Mouse (Mus musculus) stomach, embryonic 15.5 days (tissue): ENCODE results near the gene Lrit3. TPM values are rescaled to one million over a fixed set of nuclear protein-coding genes. Genes with fewer than 3 reads are reported as not detected.
A peak's percentile ranks its signal among the peaks of the same experiment; 100 is the strongest.

Experiments
- ATAC-seq: fragments of 200-750 bp; cut with Nextera tagmentation; 2 replicates; pipeline ENCODE4 v1.8.0; 2017; ENCODE audit warnings: low read depth, moderate number of reproducible peaks, moderate TSS enrichment; ENCODE audit not compliant: insufficient read depth, low FRiP score
- H3K27ac ChIP-seq: fragments of 300-500 bp; sonication (generic); 2 replicates; pipeline ENCODE4 v1.5.1; 2015; ENCODE audit warnings: mild to moderate bottlenecking, inconsistent platforms
- H3K27me3 ChIP-seq: fragments of 300-500 bp; sonication (generic); replicated peaks from 2 replicates; pipeline ENCODE4 v1.6.1; 2015; ENCODE audit warnings: inconsistent platforms
- H3K36me3 ChIP-seq: fragments of 300-500 bp; sonication (generic); 2 replicates; pipeline ENCODE4 v1.6.1; 2015; ENCODE audit warnings: inconsistent platforms
- H3K4me1 ChIP-seq: fragments of 300-500 bp; sonication (generic); 2 replicates; pipeline ENCODE4 v1.6.1; 2015; ENCODE audit warnings: inconsistent platforms
- H3K4me2 ChIP-seq: fragments of 300-500 bp; sonication (generic); 2 replicates; pipeline ENCODE4 v1.6.1; 2015; ENCODE audit warnings: mild to moderate bottlenecking, inconsistent platforms
- H3K4me3 ChIP-seq: fragments of 300-500 bp; sonication (generic); replicated peaks from 2 replicates; pipeline ENCODE4 v1.5.1; 2015; ENCODE audit warnings: inconsistent platforms
- H3K9ac ChIP-seq: fragments of 300-500 bp; sonication (generic); 2 replicates; pipeline ENCODE4 v1.6.1; 2015; ENCODE audit warnings: inconsistent platforms
- H3K9me3 ChIP-seq: fragments of 300-500 bp; sonication (generic); 2 replicates; pipeline ENCODE4 v1.6.1; 2016; ENCODE audit warnings: inconsistent platforms
- WGBS: fragments of 180-500 bp; shearing (Covaris S2); methylation state at CpG from one replicate; pipeline ENCODE4 v1.1.7; 2015; 5-methylcytosine and 5-hydroxymethylcytosine counted together
- polyA plus RNA-seq: library from polyadenylated mRNA; unstranded; fragments of >200 nt; fragmentation: Nextera tagmentation; extraction: Ambion mirVana; gene quantifications from 2 replicates; pipeline ENCODE4 v1.2.1, GENCODE M21; 2015

Gene Lrit3
- polyA plus RNA-seq, 1 experiment from 2014 or later, result not detected

DNA sequence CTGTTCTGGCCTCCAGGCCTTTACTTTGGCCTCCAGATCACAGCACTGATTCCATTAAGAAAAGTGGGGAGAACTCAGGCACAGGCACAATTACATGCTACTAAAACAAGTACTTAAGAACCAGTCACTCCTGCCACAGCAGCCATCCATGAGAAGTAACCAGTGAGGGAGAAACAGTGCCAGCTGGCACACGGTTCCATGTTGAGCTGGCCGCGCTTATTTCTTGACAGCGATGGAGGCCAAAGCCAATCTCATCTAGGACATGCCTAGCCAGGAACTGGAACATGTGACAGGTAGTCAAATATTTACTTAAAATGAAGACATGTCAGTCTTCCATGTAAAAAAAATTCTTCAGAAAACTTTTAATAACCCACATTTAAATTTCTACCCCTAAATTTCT, 20.3 kb upstream of the Lrit3 start:
- H3K27me3 ChIP-seq, result no peaks in the 10 kb centered on the region
- 87% methylated on average over 4 of the region's 4 CpGs for WGBS
- no peaks in the 10 kb centered on the region for H3K9me3 ChIP-seq
- H3K4me2 ChIP-seq, result no peak overlapping the region
- no peak for ATAC-seq
- no peak overlapping the region for H3K9ac ChIP-seq
- H3K4me3 ChIP-seq, result no peak overlapping the region
- no peaks in the 10 kb centered on the region for H3K4me1 ChIP-seq
- H3K27ac ChIP-seq, result no peak overlapping the region
- peaks cover 14% of the 10 kb centered on the region for H3K36me3 ChIP-seq

DNA sequence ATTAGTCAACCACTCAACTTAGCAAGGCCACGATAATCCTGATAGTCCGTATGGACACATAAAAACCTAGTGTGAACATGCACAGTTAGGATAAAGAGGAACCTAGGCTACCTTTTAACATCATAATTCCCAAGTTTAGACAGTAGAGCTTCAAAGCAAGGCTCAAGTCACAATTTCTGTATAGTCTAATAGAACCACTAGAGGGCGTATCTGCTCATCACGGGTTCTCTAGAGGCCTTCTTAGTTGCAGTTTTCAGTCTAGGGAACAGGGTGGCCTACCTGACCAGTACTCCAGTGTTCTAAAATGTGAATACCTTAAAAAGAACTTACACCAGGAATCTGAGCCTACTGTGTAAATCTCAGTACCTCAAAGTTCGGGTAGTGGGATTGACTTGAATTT, 19.5 kb upstream of the Lrit3 start:
- ATAC-seq, result 0 out of 2 replicates have a peak, but pooled peaks have one; percentile 31
- Histone ChIP-seq H3K27ac (no peak overlapping the region), H3K27me3 (no peaks in the 10 kb centered on the region), H3K9ac (no peak overlapping the region), H3K36me3 (peaks cover 14% of the 10 kb centered on the region), H3K4me2 (no peak overlapping the region), H3K4me1 (no peaks in the 10 kb centered on the region), H3K4me3 (no peak overlapping the region), H3K9me3 (no peaks in the 10 kb centered on the region)
- 51% methylated on average over 5 of the region's 5 CpGs for WGBS

DNA sequence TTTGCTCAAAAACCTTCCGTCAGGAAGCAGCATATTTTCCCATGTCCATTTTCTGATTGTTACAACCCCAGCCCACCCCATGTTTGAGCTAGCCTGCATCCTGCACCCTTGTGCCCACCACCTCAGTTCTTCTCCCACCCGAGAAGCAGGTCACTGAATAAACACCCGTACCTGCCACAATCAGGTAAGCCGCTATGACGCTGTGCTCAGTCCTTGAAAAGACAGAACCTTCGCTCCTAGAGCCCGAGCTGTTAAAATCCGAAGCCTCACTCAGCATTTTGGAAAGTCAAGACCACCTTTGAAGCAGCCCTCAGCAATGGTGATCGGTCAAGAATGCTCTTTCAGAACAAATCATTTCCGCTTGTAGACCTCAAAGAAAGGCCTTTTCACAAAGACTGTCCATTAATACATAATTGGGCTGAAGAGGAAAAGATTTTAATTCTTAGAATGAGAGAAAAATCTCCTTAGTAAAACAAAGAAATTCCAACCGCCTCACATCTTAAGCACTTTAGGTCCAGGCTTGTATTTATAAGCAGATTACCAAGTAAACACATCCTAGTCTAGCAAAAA, 18.5 kb upstream of the Lrit3 start, which contains the start of gene Rrh:
Rrh (minus strand) TSS at position 382 of the 570 bp plus-strand sequence.
- no peak within 1 kb of the TSS for H3K4me3 ChIP-seq
- H3K4me1 ChIP-seq, result no peaks in the 10 kb centered on the region
- H3K9me3 ChIP-seq, result no peaks in the 10 kb centered on the region
- ATAC-seq, result no peak
- H3K4me2 ChIP-seq, result no peak within 1 kb of the TSS
- 91% methylated on average over 11 of the region's 11 CpGs for WGBS
- H3K9ac ChIP-seq, result no peak within 1 kb of the TSS
- no peak within 1 kb of the TSS for H3K27ac ChIP-seq
- no peaks in the 10 kb centered on the region for H3K27me3 ChIP-seq
- H3K36me3 ChIP-seq, result peaks cover 14% of the 10 kb centered on the region

DNA sequence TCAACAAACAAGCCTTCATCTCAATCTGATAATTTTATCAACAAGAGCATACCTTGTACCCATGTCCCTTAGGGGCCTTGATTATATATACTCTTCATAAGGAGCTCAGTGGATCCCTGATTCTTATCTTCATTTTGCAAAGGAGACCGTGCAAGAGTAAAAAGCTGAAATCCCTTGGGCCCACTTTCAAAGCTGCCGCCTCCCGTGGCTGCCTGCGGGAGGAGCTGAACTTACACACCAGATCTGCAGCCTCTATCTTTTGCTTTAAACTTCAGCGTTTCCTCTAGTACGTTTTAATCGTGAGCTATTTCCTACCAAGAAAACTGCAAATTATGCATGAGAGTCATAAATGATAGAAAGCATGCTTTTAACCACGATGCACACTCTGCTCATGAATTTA, 17.9 kb upstream of the Lrit3 start:
- Histone ChIP-seq H3K4me2 (no peak overlapping the region), H3K27ac (no peak overlapping the region), H3K4me1 (no peaks in the 10 kb centered on the region), H3K9me3 (no peaks in the 10 kb centered on the region), H3K27me3 (no peaks in the 10 kb centered on the region), H3K9ac (no peak overlapping the region), H3K4me3 (no peak overlapping the region), H3K36me3 (peaks cover 12% of the 10 kb centered on the region)
- ATAC-seq, result no peak
- 77% methylated on average over 8 of the region's 8 CpGs for WGBS

- no peak for ATAC-seq
- H3K4me2 ChIP-seq, result no peak overlapping the region
- no peaks in the 10 kb centered on the region for H3K4me1 ChIP-seq
- H3K4me3 ChIP-seq, result no peak overlapping the region
- no peaks in the 10 kb centered on the region for H3K9me3 ChIP-seq
- H3K27me3 ChIP-seq, result no peaks in the 10 kb centered on the region
- no peak overlapping the region for H3K27ac ChIP-seq
- no peak overlapping the region for H3K9ac ChIP-seq
- WGBS, result 78% methylated on average over 9 of the region's 9 CpGs
- peaks cover 8% of the 10 kb centered on the region for H3K36me3 ChIP-seq
Observed at GRCm38 (mm10) chr3:129820847-129821246, 17.0 kb upstream of the Lrit3 start.

- Histone ChIP-seq H3K4me1 (no peaks in the 10 kb centered on the region), H3K9ac (no peak overlapping the region), H3K4me3 (no peak overlapping the region), H3K36me3 (no peaks in the 10 kb centered on the region), H3K27me3 (no peaks in the 10 kb centered on the region), H3K27ac (no peak overlapping the region), H3K4me2 (no peak overlapping the region), H3K9me3 (no peaks in the 10 kb centered on the region)
- WGBS, result 71% methylated on average over 2 of the region's 2 CpGs
- ATAC-seq, result no peak
Observed at GRCm38 (mm10) chr3:129799011-129799410, 4.8 kb downstream of the Lrit3 start.

- no peak overlapping the region for H3K4me3 ChIP-seq
- ATAC-seq, result no peak
- H3K9ac ChIP-seq, result no peak overlapping the region
- no peak overlapping the region for H3K4me2 ChIP-seq
- WGBS, result 79% methylated on average over 11 of the region's 11 CpGs
- no peaks in the 10 kb centered on the region for H3K4me1 ChIP-seq
- H3K27ac ChIP-seq, result no peak overlapping the region
- H3K27me3 ChIP-seq, result no peaks in the 10 kb centered on the region
- no peaks in the 10 kb centered on the region for H3K9me3 ChIP-seq
- H3K36me3 ChIP-seq, result no peaks in the 10 kb centered on the region
Observed at GRCm38 (mm10) chr3:129798551-129798950, 5.3 kb downstream of the Lrit3 start.

- Histone ChIP-seq H3K4me1 (no peaks in the 10 kb centered on the region), H3K27me3 (no peaks in the 10 kb centered on the region), H3K36me3 (no peaks in the 10 kb centered on the region), H3K27ac (no peak overlapping the region), H3K4me2 (no peak overlapping the region), H3K9ac (no peak overlapping the region), H3K9me3 (no peaks in the 10 kb centered on the region), H3K4me3 (no peak overlapping the region)
- 57% methylated on average over 5 of the region's 5 CpGs for WGBS
- no peak for ATAC-seq
Observed at GRCm38 (mm10) chr3:129797341-129797740, 6.5 kb downstream of the Lrit3 start.

- Histone ChIP-seq H3K36me3 (no peaks in the 10 kb centered on the region), H3K4me3 (no peak overlapping the region), H3K9me3 (no peaks in the 10 kb centered on the region), H3K27ac (no peak overlapping the region), H3K4me1 (no peaks in the 10 kb centered on the region), H3K9ac (no peak overlapping the region), H3K27me3 (no peaks in the 10 kb centered on the region), H3K4me2 (no peak overlapping the region)
- no peak for ATAC-seq
- WGBS, result 89% methylated on average over 5 of the region's 5 CpGs
Observed at GRCm38 (mm10) chr3:129793801-129794200, 10.0 kb downstream of the Lrit3 start.

- H3K4me1 ChIP-seq, result no peaks in the 10 kb centered on the region
- H3K4me3 ChIP-seq, result no peak overlapping the region
Observed at GRCm38 (mm10) chr3:129782746-129783145, 21.1 kb downstream of the Lrit3 start.

GRCm38 (mm10) chr3:129781435-129781834, 22.4 kb downstream of the Lrit3 start:
- no peaks in the 10 kb centered on the region for H3K36me3 ChIP-seq
- no peak overlapping the region for H3K4me2 ChIP-seq
- H3K4me3 ChIP-seq, result no peak overlapping the region
- no peaks in the 10 kb centered on the region for H3K4me1 ChIP-seq
- H3K27me3 ChIP-seq, result no peaks in the 10 kb centered on the region
- no peak for ATAC-seq
- H3K27ac ChIP-seq, result no peak overlapping the region
- no peaks in the 10 kb centered on the region for H3K9me3 ChIP-seq
- WGBS, result 45% methylated on average over 10 of the region's 10 CpGs
- no peak overlapping the region for H3K9ac ChIP-seq

More at GRCm38 (mm10) chr3:129782746-129783145, 21.1 kb downstream of the Lrit3 start:
- no peak overlapping the region for H3K4me2 ChIP-seq
- no peaks in the 10 kb centered on the region for H3K36me3 ChIP-seq
- no peaks in the 10 kb centered on the region for H3K9me3 ChIP-seq
- H3K9ac ChIP-seq, result no peak overlapping the region
- no peak for ATAC-seq
- WGBS, result 91% methylated on average over 3 of the region's 3 CpGs
- no peaks in the 10 kb centered on the region for H3K27me3 ChIP-seq
- H3K27ac ChIP-seq, result no peak overlapping the region

DNA sequence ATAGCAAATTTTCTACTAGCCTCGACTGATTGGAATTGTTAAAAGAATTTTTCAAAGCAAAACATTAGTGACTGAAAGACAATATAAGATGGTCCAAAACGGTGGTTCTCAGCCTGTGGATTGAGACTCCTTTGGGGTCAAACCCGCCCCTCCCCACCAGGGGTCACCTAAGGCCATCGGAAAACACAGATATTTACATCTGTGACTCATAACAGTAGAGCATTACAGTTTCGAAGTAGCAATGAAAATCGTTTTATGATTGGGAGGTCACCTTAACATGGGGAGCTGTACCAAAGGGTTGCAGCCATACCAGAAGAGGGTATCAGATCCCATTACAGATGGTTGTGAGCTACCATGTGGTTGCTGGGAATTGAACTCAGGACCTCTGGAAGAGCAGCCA, 32.6 kb downstream of the Lrit3 start:
- H3K4me2 ChIP-seq, result no peak overlapping the region
- no peak overlapping the region for H3K27ac ChIP-seq
- H3K9me3 ChIP-seq, result no peaks in the 10 kb centered on the region
- H3K36me3 ChIP-seq, result no peaks in the 10 kb centered on the region
- no peak overlapping the region for H3K9ac ChIP-seq
- ATAC-seq, result no peak
- no peaks in the 10 kb centered on the region for H3K4me1 ChIP-seq
- WGBS, result 80% methylated on average over 6 of the region's 6 CpGs
- H3K27me3 ChIP-seq, result no peaks in the 10 kb centered on the region
- no peak overlapping the region for H3K4me3 ChIP-seq
